Mouse (Mus musculus) E14TG2a.4 (cell line): ENCODE results near the gene Thbs1.
A peak's percentile ranks its signal among the peaks of the same experiment; 100 is the strongest.

ENCODE experiments used
- H3K27me3 ChIP-seq: 2 replicates; pipeline ENCODE4 v1.6.1; 2014; ENCODE audit warnings: low read length, control low read depth; ENCODE audit not compliant: insufficient read depth
- H3K36me3 ChIP-seq: 2 replicates; pipeline ENCODE4 v1.6.1; 2014; ENCODE audit warnings: low read length, control low read depth; ENCODE audit not compliant: insufficient read depth
- H3K4me1 ChIP-seq: replicated peaks from 2 replicates; pipeline ENCODE4 v1.6.1; 2014; ENCODE audit warnings: low read depth, low read length, control low read depth
- H3K4me3 ChIP-seq: replicated peaks from 2 replicates; pipeline ENCODE4 v1.5.1; 2014; ENCODE audit warnings: mild to moderate bottlenecking, low read length
- H3K9me3 ChIP-seq: 2 replicates; pipeline ENCODE4 v1.6.1; 2014; ENCODE audit warnings: low read length, control low read depth
- CTCF ChIP-seq: conservative IDR thresholded peaks from 2 replicates; pipeline ENCODE4 v1.5.1; 2014; ENCODE audit warnings: low read length
- NANOG ChIP-seq: IDR thresholded peaks from 2 replicates; pipeline ENCODE4 v1.6.1; 2014; ENCODE audit warnings: borderline replicate concordance, low read length, mixed read lengths
- POU5F1 ChIP-seq: IDR thresholded peaks from 2 replicates; pipeline ENCODE4 v1.6.1; 2014; ENCODE audit warnings: low read length, borderline replicate concordance

Thbs1 gene

DNA sequence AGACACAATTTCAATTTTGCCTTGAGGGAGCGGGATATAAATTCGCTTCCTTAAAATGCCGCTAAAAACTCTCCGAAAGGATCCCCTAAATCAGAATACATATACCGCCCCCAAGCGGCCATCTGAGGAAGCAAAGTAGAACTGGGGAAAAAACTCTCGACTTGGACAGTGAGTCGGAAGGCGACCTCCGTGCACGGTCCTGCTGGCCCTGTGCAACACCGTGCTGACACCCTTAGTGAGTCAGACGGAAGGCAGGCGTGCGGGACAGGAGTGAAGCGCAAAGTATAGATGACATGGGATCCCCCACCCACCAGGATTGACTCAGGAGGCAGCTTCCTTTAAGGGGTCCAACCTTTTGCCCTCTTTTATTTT, 574 bp upstream of the Thbs1 start:
- TF ChIP-seq POU5F1 (no peak), NANOG (no peak), CTCF (peak; percentile 85)

DNA sequence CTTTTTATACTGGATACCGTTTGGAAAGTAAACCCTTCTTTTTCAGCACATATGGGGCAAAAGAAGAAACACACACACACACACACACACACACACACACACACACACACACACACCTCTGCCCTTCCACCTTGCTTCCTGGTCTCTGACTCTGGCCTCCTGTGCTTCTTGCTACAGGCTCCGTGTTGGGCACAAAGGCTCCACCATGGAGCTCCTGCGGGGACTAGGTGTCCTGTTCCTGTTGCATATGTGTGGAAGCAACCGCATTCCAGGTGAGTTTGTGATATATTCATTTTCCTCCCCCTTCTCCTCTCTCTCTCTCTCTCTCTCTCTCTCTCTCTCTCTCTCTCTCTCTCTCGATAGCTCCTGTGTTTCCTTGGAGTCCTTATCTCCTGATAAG, 762 bp downstream of the Thbs1 start:
- TF ChIP-seq POU5F1 = no peak
- no peaks in the 10 kb centered on the region for H3K9me3 ChIP-seq
- H3K4me1 ChIP-seq = peaks cover 21% of the 10 kb centered on the region
- peaks cover 56% of the 10 kb centered on the region for H3K27me3 ChIP-seq
- H3K4me3 ChIP-seq = no peak overlapping the region
- no peaks in the 10 kb centered on the region for H3K36me3 ChIP-seq

More for the DNA sequence above, 574 bp upstream of the Thbs1 start:
- Histone ChIP-seq H3K9me3 (no peaks in the 10 kb centered on the region), H3K4me1 (peaks cover 21% of the 10 kb centered on the region), H3K36me3 (no peaks in the 10 kb centered on the region), H3K4me3 (peak overlapping the region; percentile 75), H3K27me3 (peaks cover 53% of the 10 kb centered on the region)

DNA sequence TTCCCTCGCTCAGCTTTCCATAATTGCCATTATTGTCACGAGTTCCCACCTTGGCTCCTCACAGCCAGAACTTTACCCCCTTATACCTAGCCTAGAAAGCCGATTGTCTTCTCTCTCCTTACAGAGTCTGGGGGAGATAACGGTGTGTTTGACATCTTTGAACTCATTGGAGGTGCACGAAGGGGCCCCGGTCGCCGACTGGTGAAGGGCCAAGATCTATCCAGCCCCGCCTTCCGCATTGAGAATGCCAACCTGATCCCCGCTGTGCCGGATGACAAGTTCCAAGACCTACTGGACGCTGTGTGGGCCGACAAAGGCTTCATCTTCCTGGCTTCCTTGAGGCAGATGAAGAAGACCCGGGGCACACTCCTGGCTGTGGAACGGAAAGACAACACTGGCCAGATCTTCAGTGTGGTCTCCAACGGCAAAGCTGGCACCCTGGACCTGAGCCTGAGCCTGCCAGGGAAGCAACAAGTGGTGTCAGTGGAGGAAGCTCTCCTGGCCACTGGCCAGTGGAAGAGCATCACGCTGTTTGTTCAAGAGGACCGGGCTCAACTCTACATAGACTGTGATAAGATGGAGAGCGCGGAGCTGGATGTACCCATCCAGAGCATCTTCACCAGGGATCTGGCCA, 1.3 kb downstream of the Thbs1 start:
- Histone ChIP-seq H3K27me3 (peaks cover 56% of the 10 kb centered on the region), H3K36me3 (no peaks in the 10 kb centered on the region), H3K4me3 (no peak overlapping the region), H3K4me1 (peaks cover 21% of the 10 kb centered on the region), H3K9me3 (no peaks in the 10 kb centered on the region)
- TF ChIP-seq CTCF = no peak
- TF ChIP-seq NANOG = no peak
- no peak for TF ChIP-seq POU5F1

DNA sequence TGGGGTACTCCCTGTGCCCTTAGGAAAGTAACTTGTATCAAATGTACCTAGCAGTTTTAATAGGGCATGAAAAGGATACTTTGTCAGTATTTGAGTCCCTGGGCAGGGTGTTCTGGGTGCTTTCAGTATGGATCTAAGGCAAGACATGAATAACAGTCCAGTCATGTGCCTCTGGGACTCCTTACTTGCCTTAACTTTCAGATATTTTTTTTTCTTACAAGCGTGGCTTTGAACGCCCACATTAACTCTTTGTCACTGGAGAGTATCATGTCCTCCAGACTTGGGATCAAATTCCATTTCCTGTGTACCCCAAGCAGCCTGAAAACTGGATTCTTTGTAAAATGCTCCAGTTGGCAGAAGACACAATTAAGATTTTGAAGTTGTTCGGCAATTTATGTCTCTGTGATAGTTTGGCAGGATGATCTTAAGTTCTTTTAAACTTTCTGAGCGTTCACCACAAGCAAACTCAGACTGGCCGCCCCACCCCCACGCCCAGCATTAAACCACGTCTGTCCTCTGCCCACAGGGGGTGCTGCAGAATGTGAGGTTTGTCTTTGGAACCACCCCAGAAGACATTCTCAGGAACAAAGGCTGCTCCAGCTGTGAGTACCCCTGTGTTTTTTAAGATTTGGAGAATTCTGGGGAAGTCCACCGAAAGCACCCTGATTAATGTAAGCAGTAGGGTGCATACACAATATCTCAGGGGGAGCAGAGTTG, 2.3 kb downstream of the Thbs1 start:
- no peaks in the 10 kb centered on the region for H3K9me3 ChIP-seq
- peaks cover 21% of the 10 kb centered on the region for H3K4me1 ChIP-seq
- TF ChIP-seq POU5F1 (no peak), NANOG (no peak), CTCF (no peak)
- H3K36me3 ChIP-seq = no peaks in the 10 kb centered on the region
- peaks cover 56% of the 10 kb centered on the region for H3K27me3 ChIP-seq
- H3K4me3 ChIP-seq = no peak overlapping the region

DNA sequence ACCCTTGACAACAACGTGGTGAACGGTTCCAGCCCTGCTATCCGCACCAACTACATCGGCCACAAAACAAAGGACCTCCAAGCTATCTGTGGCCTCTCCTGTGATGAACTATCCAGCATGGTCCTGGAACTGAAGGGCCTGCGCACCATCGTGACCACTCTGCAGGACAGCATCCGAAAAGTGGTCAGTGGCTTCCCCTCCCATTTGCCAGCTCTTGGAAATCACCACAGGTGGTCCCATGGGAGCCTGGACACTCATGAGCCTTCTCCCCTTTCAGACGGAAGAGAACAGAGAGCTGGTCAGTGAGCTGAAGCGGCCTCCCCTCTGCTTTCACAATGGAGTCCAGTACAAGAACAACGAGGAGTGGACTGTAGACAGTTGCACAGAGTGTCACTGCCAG, 3.0 kb downstream of the Thbs1 start:
- TF ChIP-seq CTCF (no peak), NANOG (no peak), POU5F1 (no peak)
- H3K4me1 ChIP-seq = peaks cover 21% of the 10 kb centered on the region
- no peak overlapping the region for H3K4me3 ChIP-seq
- H3K9me3 ChIP-seq = no peaks in the 10 kb centered on the region
- H3K27me3 ChIP-seq = peaks cover 51% of the 10 kb centered on the region
- no peaks in the 10 kb centered on the region for H3K36me3 ChIP-seq

DNA sequence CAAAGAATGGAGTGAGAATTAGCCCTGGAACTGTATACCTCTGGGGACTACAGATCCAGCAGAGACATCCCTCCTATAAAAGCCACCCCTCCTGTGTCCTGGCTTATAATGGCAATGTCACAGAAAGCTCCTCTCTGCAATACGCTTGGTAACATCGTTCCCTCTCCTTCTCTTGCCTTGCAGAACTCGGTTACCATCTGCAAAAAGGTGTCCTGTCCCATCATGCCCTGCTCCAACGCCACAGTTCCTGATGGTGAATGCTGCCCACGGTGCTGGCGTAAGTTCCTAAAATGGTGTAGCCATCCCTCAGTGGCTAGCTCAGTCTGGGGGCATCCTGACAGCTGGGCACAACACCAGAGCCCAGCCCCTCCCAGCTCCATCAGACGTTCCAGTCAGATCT, 4.0 kb downstream of the Thbs1 start:
- peaks cover 17% of the 10 kb centered on the region for H3K4me1 ChIP-seq
- no peak overlapping the region for H3K4me3 ChIP-seq
- no peak for TF ChIP-seq NANOG
- no peak for TF ChIP-seq CTCF
- no peak for TF ChIP-seq POU5F1
- no peaks in the 10 kb centered on the region for H3K9me3 ChIP-seq
- H3K36me3 ChIP-seq = no peaks in the 10 kb centered on the region
- peaks cover 44% of the 10 kb centered on the region for H3K27me3 ChIP-seq

DNA sequence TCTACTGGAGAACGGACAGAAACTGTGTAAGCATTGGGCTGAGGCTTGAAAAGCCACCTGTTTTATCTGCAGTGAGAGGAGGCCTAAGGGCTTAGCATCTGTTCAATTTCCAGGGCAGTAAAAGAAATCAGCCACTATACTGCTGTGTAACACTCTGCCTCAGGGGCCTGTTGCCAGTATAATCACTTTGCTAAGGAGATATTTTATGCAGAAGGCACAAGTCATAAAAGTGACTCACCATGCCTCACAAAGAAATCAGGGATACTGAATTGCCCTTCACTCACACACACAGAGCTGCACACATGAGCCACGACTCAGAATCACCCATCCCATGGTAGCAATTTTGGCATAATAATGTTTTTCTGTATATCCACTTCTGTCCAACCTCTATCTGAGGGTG, 4.5 kb downstream of the Thbs1 start:
- TF ChIP-seq CTCF (no peak), POU5F1 (no peak), NANOG (no peak)

DNA sequence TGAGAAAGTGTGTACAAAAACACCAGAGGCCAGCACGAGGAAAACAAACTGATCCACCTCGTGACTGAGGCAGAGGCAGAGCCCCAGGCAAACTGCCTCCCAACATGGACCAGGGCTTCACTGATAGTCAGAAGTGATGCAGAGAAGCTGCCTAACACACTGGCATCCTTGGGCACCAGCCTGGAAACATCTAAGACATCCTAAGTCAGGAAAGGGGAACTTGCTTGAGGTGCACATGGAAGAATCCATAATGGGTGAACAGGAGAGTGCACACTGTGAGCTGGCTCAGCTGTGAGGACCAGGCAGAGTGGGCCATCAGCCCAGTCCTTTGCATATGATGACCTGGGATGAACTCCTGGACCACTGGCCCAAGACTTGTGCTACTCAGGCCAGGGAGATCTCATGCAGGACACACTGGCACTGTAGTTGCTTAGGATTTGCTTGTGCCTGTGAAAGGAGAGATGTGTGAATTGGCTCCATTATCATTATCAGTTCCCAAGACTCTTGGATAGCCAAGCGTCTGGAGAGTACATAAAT, 5.1 kb downstream of the Thbs1 start:
- Histone ChIP-seq H3K36me3 (no peaks in the 10 kb centered on the region), H3K9me3 (no peaks in the 10 kb centered on the region), H3K4me1 (peaks cover 9% of the 10 kb centered on the region; the same call in 1 of the 2 replicates), H3K4me3 (no peak overlapping the region), H3K27me3 (peaks cover 35% of the 10 kb centered on the region)
- TF ChIP-seq CTCF (no peak), NANOG (no peak), POU5F1 (no peak)

More for the DNA sequence above, 4.5 kb downstream of the Thbs1 start:
- Histone ChIP-seq H3K9me3 (no peaks in the 10 kb centered on the region), H3K36me3 (no peaks in the 10 kb centered on the region), H3K27me3 (peaks cover 39% of the 10 kb centered on the region), H3K4me3 (no peak overlapping the region), H3K4me1 (peaks cover 13% of the 10 kb centered on the region; the same call in 1 of the 2 replicates)

DNA sequence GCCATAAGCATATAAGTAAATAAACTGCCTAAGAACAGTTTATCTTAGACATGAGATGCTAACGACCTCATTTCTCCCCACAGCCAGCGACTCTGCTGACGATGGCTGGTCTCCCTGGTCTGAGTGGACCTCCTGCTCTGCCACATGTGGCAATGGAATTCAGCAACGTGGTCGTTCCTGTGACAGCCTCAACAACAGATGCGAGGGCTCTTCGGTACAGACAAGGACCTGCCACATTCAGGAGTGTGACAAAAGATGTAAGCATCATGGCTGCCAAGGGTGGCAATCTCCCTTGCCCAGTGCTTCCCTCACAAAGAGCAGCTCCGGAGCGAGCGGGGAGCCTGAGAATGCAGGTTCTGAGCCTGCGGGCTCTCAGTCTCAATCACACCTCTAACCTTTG, 5.7 kb downstream of the Thbs1 start:
- peaks cover 30% of the 10 kb centered on the region for H3K27me3 ChIP-seq
- TF ChIP-seq POU5F1 = no peak
- TF ChIP-seq CTCF = no peak
- TF ChIP-seq NANOG = no peak
- H3K36me3 ChIP-seq = no peaks in the 10 kb centered on the region
- H3K9me3 ChIP-seq = no peaks in the 10 kb centered on the region
- peaks cover 5% of the 10 kb centered on the region; the same call in 1 of the 2 replicates for H3K4me1 ChIP-seq
- H3K4me3 ChIP-seq = no peak overlapping the region
